Mouse (Mus musculus) stomach, embryonic 15.5 days (tissue): ENCODE results near the gene Atrnl1. TPM values are rescaled to one million over a fixed set of nuclear protein-coding genes. Genes with fewer than 3 reads are reported as not detected.

Experiments
- ATAC-seq: fragments of 200-750 bp; cut with Nextera tagmentation; 2 replicates; pipeline ENCODE4 v1.8.0; 2017; ENCODE audit warnings: low read depth, moderate number of reproducible peaks, moderate TSS enrichment; ENCODE audit not compliant: insufficient read depth, low FRiP score
- H3K27ac ChIP-seq: fragments of 300-500 bp; sonication (generic); 2 replicates; pipeline ENCODE4 v1.5.1; 2015; ENCODE audit warnings: mild to moderate bottlenecking, inconsistent platforms
- H3K27me3 ChIP-seq: fragments of 300-500 bp; sonication (generic); replicated peaks from 2 replicates; pipeline ENCODE4 v1.6.1; 2015; ENCODE audit warnings: inconsistent platforms
- H3K36me3 ChIP-seq: fragments of 300-500 bp; sonication (generic); 2 replicates; pipeline ENCODE4 v1.6.1; 2015; ENCODE audit warnings: inconsistent platforms
- H3K4me1 ChIP-seq: fragments of 300-500 bp; sonication (generic); 2 replicates; pipeline ENCODE4 v1.6.1; 2015; ENCODE audit warnings: inconsistent platforms
- H3K4me2 ChIP-seq: fragments of 300-500 bp; sonication (generic); 2 replicates; pipeline ENCODE4 v1.6.1; 2015; ENCODE audit warnings: mild to moderate bottlenecking, inconsistent platforms
- H3K4me3 ChIP-seq: fragments of 300-500 bp; sonication (generic); replicated peaks from 2 replicates; pipeline ENCODE4 v1.5.1; 2015; ENCODE audit warnings: inconsistent platforms
- H3K9ac ChIP-seq: fragments of 300-500 bp; sonication (generic); 2 replicates; pipeline ENCODE4 v1.6.1; 2015; ENCODE audit warnings: inconsistent platforms
- H3K9me3 ChIP-seq: fragments of 300-500 bp; sonication (generic); 2 replicates; pipeline ENCODE4 v1.6.1; 2016; ENCODE audit warnings: inconsistent platforms
- WGBS: fragments of 180-500 bp; shearing (Covaris S2); methylation state at CpG from one replicate; pipeline ENCODE4 v1.1.7; 2015; 5-methylcytosine and 5-hydroxymethylcytosine counted together
- polyA plus RNA-seq: library from polyadenylated mRNA; unstranded; fragments of >200 nt; fragmentation: Nextera tagmentation; extraction: Ambion mirVana; gene quantifications from 2 replicates; pipeline ENCODE4 v1.2.1, GENCODE M21; 2015

The Atrnl1 gene
- polyA plus RNA-seq, 1 experiment from 2014 or later = 6.1 TPM

- Histone ChIP-seq H3K4me3 (no peak overlapping the region), H3K27ac (no peak overlapping the region), H3K9ac (no peak overlapping the region), H3K27me3 (no peaks in the 10 kb centered on the region), H3K4me2 (no peak overlapping the region), H3K36me3 (no peaks in the 10 kb centered on the region), H3K4me1 (peaks cover 8% of the 10 kb centered on the region), H3K9me3 (no peaks in the 10 kb centered on the region)
- ATAC-seq = no peak
- WGBS = 63% methylated on average over 5 of the region's 5 CpGs
Observed at GRCm38 (mm10) chr19:57590895-57591294, 19.9 kb upstream of the Atrnl1 start.

- Histone ChIP-seq H3K27me3 (no peaks in the 10 kb centered on the region), H3K9me3 (no peaks in the 10 kb centered on the region), H3K9ac (no peak overlapping the region), H3K4me1 (0 out of 2 replicates have a peak, but pooled peaks cover 5% of the 10 kb centered on the region), H3K4me3 (no peak overlapping the region), H3K4me2 (no peak overlapping the region), H3K36me3 (no peaks in the 10 kb centered on the region), H3K27ac (no peak overlapping the region)
- ATAC-seq = no peak
- WGBS = 84% methylated on average over 10 of the region's 10 CpGs
Observed at GRCm38 (mm10) chr19:57591631-57592030, 19.2 kb upstream of the Atrnl1 start.

GRCm38 (mm10) chr19:57592355-57592754 lies 18.5 kb upstream of the Atrnl1 start:
- 0 out of 2 replicates have a peak, but pooled peaks cover 5% of the 10 kb centered on the region for H3K4me1 ChIP-seq
- H3K4me2 ChIP-seq = no peak overlapping the region
- no peak overlapping the region for H3K4me3 ChIP-seq
- WGBS = 75% methylated on average over 2 of the region's 2 CpGs
- H3K36me3 ChIP-seq = no peaks in the 10 kb centered on the region
- no peak for ATAC-seq
- no peak overlapping the region for H3K27ac ChIP-seq
- H3K9me3 ChIP-seq = no peaks in the 10 kb centered on the region
- no peaks in the 10 kb centered on the region for H3K27me3 ChIP-seq
- no peak overlapping the region for H3K9ac ChIP-seq

GRCm38 (mm10) chr19:57599126-57599525 lies 11.7 kb upstream of the Atrnl1 start:
- Histone ChIP-seq H3K4me3 (no peak overlapping the region), H3K36me3 (no peaks in the 10 kb centered on the region), H3K9ac (no peak overlapping the region), H3K4me2 (no peak overlapping the region), H3K9me3 (no peaks in the 10 kb centered on the region), H3K27ac (no peak overlapping the region), H3K27me3 (no peaks in the 10 kb centered on the region), H3K4me1 (0 out of 2 replicates have a peak, but pooled peaks cover 3% of the 10 kb centered on the region)
- WGBS = 70% methylated on average over 8 of the region's 8 CpGs
- ATAC-seq = no peak

- H3K4me1 ChIP-seq = 0 out of 2 replicates have a peak, but pooled peaks cover 3% of the 10 kb centered on the region
- 37% methylated on average over 16 of the region's 16 CpGs for WGBS
- H3K4me2 ChIP-seq = no peak overlapping the region
- no peak overlapping the region for H3K4me3 ChIP-seq
- H3K9me3 ChIP-seq = no peaks in the 10 kb centered on the region
- H3K27me3 ChIP-seq = no peaks in the 10 kb centered on the region
- ATAC-seq = 0 out of 2 replicates have a peak, but pooled peaks have one; percentile 39
- H3K36me3 ChIP-seq = no peaks in the 10 kb centered on the region
- no peak overlapping the region; the same call in 1 of the 2 replicates for H3K27ac ChIP-seq
- no peak overlapping the region for H3K9ac ChIP-seq
Observed at GRCm38 (mm10) chr19:57600233-57600929, 10.5 kb upstream of the Atrnl1 start.

- 78% methylated on average over 2 of the region's 2 CpGs for WGBS
- Histone ChIP-seq H3K4me1 (0 out of 2 replicates have a peak, but pooled peaks cover 3% of the 10 kb centered on the region), H3K9me3 (no peaks in the 10 kb centered on the region), H3K4me3 (no peak overlapping the region), H3K27ac (no peak overlapping the region), H3K27me3 (no peaks in the 10 kb centered on the region), H3K9ac (no peak overlapping the region), H3K4me2 (no peak overlapping the region), H3K36me3 (no peaks in the 10 kb centered on the region)
- ATAC-seq = no peak
Observed at GRCm38 (mm10) chr19:57600930-57601328, 9.9 kb upstream of the Atrnl1 start.

- H3K27ac ChIP-seq = no peak overlapping the region
- no peaks in the 10 kb centered on the region for H3K9me3 ChIP-seq
- H3K27me3 ChIP-seq = no peaks in the 10 kb centered on the region
- H3K9ac ChIP-seq = no peak overlapping the region
- 75% methylated on average over 3 of the region's 3 CpGs for WGBS
- no peak overlapping the region for H3K4me3 ChIP-seq
- H3K4me2 ChIP-seq = no peak overlapping the region
- no peaks in the 10 kb centered on the region for H3K36me3 ChIP-seq
- ATAC-seq = no peak
- H3K4me1 ChIP-seq = 0 out of 2 replicates have a peak, but pooled peaks cover 6% of the 10 kb centered on the region
Observed at GRCm38 (mm10) chr19:57603593-57603992, 7.2 kb upstream of the Atrnl1 start.

GRCm38 (mm10) chr19:57605941-57606340 lies 4.9 kb upstream of the Atrnl1 start:
- no peak for ATAC-seq
- WGBS = 48% methylated on average over 3 of the region's 3 CpGs
- Histone ChIP-seq H3K4me1 (0 out of 2 replicates have a peak, but pooled peaks cover 3% of the 10 kb centered on the region), H3K27me3 (no peaks in the 10 kb centered on the region), H3K4me2 (no peak overlapping the region), H3K9ac (no peak overlapping the region), H3K9me3 (no peaks in the 10 kb centered on the region), H3K4me3 (no peak overlapping the region), H3K27ac (no peak overlapping the region; the same call in none of the 2 replicates), H3K36me3 (no peaks in the 10 kb centered on the region)

GRCm38 (mm10) chr19:57606351-57606750 lies 4.5 kb upstream of the Atrnl1 start:
- WGBS = 60% methylated on average over 10 of the region's 10 CpGs
- Histone ChIP-seq H3K27me3 (no peaks in the 10 kb centered on the region), H3K9ac (no peak overlapping the region), H3K27ac (peak overlapping the region; percentile 12), H3K4me3 (no peak overlapping the region), H3K4me2 (no peak overlapping the region), H3K4me1 (0 out of 2 replicates have a peak, but pooled peaks cover 3% of the 10 kb centered on the region), H3K9me3 (no peaks in the 10 kb centered on the region), H3K36me3 (no peaks in the 10 kb centered on the region)
- no peak for ATAC-seq

- Histone ChIP-seq H3K27me3 (no peaks in the 10 kb centered on the region), H3K27ac (peak overlapping the region; percentile 98), H3K9me3 (no peaks in the 10 kb centered on the region), H3K36me3 (no peaks in the 10 kb centered on the region), H3K4me1 (peaks cover 7% of the 10 kb centered on the region; the same call in 1 of the 2 replicates), H3K4me3 (peak overlapping the region; percentile 70), H3K9ac (peak overlapping the region; percentile 70; the same call in 1 of the 2 replicates), H3K4me2 (peak overlapping the region; percentile 84)
- 9% methylated on average over 12 of the region's 12 CpGs for WGBS
- no peak for ATAC-seq
Observed at GRCm38 (mm10) chr19:57609361-57610057, 1.3 kb upstream of the Atrnl1 start.

- peaks cover 7% of the 10 kb centered on the region; the same call in 1 of the 2 replicates for H3K4me1 ChIP-seq
- H3K27ac ChIP-seq = peak overlapping the region; percentile 98
- ATAC-seq = no peak
- H3K4me2 ChIP-seq = peak overlapping the region; percentile 84
- peak overlapping the region; percentile 70 for H3K4me3 ChIP-seq
- H3K9me3 ChIP-seq = no peaks in the 10 kb centered on the region
- H3K36me3 ChIP-seq = no peaks in the 10 kb centered on the region
- peak overlapping the region; percentile 70 for H3K9ac ChIP-seq
- WGBS = under 1% methylated on average over 21 of the region's 21 CpGs
- H3K27me3 ChIP-seq = no peaks in the 10 kb centered on the region
Observed at GRCm38 (mm10) chr19:57610058-57610475, 767 bp upstream of the Atrnl1 start.
